Mouse (Mus musculus) c-Kit-positive CD71-negative TER-119-negative erythroid progenitor cells, embryonic 14.5 days (primary cell): Measurements from ENCODE around the gene Esr1.
"Not testable (repeated sequence)": the region's sequence is repeated elsewhere in the genome, so short reads cannot be mapped to it uniquely, and the experiment has no call there.

Experiments used
- DNase-seq: peaks from one replicate; pipeline ENCODE4 v3.0.0-alpha.2; 2013; ENCODE audit warnings: low read depth

Esr1 gene

GRCm38 (mm10) chr10:4611386-4612155 lies at the start of gene Esr1:
TSS of gene Esr1 (plus strand) at chr10:4611593.
- DNase-seq = no peak

- DNase-seq = no peak
Observed at GRCm38 (mm10) chr10:4565148-4565547, 46.2 kb upstream of the Esr1 start.

GRCm38 (mm10) chr10:4570778-4571177 lies 40.6 kb upstream of the Esr1 start:
- DNase-seq = no peak

- DNase-seq = no peak
Observed at GRCm38 (mm10) chr10:4571304-4571703, 40.1 kb upstream of the Esr1 start.

- no peak for DNase-seq
Observed at GRCm38 (mm10) chr10:4581905-4582304, 29.5 kb upstream of the Esr1 start.

GRCm38 (mm10) chr10:4586691-4587090 lies 24.7 kb upstream of the Esr1 start:
- no peak for DNase-seq

- DNase-seq = no peak
Observed at GRCm38 (mm10) chr10:4589576-4589975, 21.8 kb upstream of the Esr1 start.

- no peak for DNase-seq
Observed at GRCm38 (mm10) chr10:4590956-4591355, 20.4 kb upstream of the Esr1 start.

GRCm38 (mm10) chr10:4593828-4594227 lies 17.6 kb upstream of the Esr1 start:
- DNase-seq = no peak

GRCm38 (mm10) chr10:4597211-4597610 lies 14.2 kb upstream of the Esr1 start:
- no peak for DNase-seq

GRCm38 (mm10) chr10:4598244-4598842 lies 13.1 kb upstream of the Esr1 start:
- DNase-seq = no peak

- no peak for DNase-seq
Observed at GRCm38 (mm10) chr10:4598916-4599315, 12.5 kb upstream of the Esr1 start.

GRCm38 (mm10) chr10:4599591-4599990 lies 11.8 kb upstream of the Esr1 start:
- no peak for DNase-seq

- no peak for DNase-seq
Observed at GRCm38 (mm10) chr10:4600796-4601474, 10.5 kb upstream of the Esr1 start.

GRCm38 (mm10) chr10:4601612-4602011 lies 9.8 kb upstream of the Esr1 start:
- not testable (repeated sequence) for DNase-seq

- no peak for DNase-seq
Observed at GRCm38 (mm10) chr10:4602466-4602865, 8.9 kb upstream of the Esr1 start.

- no peak for DNase-seq
Observed at GRCm38 (mm10) chr10:4604527-4605209, 6.7 kb upstream of the Esr1 start.

- DNase-seq = no peak
Observed at GRCm38 (mm10) chr10:4610234-4610633, 1.2 kb upstream of the Esr1 start.

- no peak for DNase-seq
Observed at GRCm38 (mm10) chr10:4612313-4613036, 1.1 kb downstream of the Esr1 start.

GRCm38 (mm10) chr10:4618026-4618425 lies 6.6 kb downstream of the Esr1 start:
- no peak for DNase-seq

GRCm38 (mm10) chr10:4618686-4619085 lies 7.3 kb downstream of the Esr1 start:
- no peak for DNase-seq

GRCm38 (mm10) chr10:4619426-4619825 lies 8.0 kb downstream of the Esr1 start:
- not testable (repeated sequence) for DNase-seq
